In the genomic region with DNA sequence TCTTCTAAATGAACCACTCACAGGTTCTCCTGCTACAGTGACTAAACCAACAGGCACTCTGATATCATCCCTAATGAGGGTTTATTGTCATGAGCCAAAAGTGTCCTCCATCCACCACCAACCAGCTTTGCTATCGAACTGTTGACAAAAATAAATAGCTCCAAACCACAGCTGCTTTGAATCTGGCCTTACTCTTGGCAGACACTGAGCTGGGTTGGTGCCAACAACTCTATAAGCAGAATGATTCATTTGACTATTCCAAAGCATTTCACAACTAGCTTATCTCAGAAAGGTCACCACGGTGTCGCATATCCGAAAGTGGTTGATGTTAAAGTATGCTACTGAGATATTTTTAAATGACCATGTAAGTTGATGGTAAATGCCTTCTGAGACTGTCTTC, we compare ENCODE assay signal across 11 mouse cellular contexts.
DNase-seq lines count a peak whose midpoint lies in the region; ATAC-seq lines count a peak whose summit lies in the region.
"Had no signal": no experiment of that assay in that cellular context is flagged by ENCODE, and none has a peak within 500 bp of the region (broad histone marks: within the 10 kb centered on the region; RNA-seq: fewer than 3 reads in every experiment).

No protein-coding gene starts in this region.

- WGBS in heart, embryonic 11.5 days (ENCODE audit: insufficient replicate concordance): 32% methylated on average over 4 of the region's 4 CpGs
- 48% methylated on average over 4 of the region's 4 CpGs for WGBS in intestine, embryonic 15.5 days

- no peak for ATAC-seq in heart, embryonic 11.5 days (replicated peaks; ENCODE audit: insufficient number of reproducible peaks, low FRiP score, low TSS enrichment)
- ATAC-seq in megakaryocyte, adult 5-6 weeks (ENCODE audit: poor library complexity, severe bottlenecking): no peak
- no peak for ATAC-seq in intestine, embryonic 15.5 days

- H3K4me1 ChIP-seq in heart, embryonic 11.5 days (ENCODE audit: control insufficient read depth, insufficient read depth, low read length): no peaks in the 10 kb centered on the region
- no peaks in the 10 kb centered on the region for H3K4me1 ChIP-seq in intestine, embryonic 15.5 days (replicated peaks)
- H3K4me1 ChIP-seq: embryonic facial prominence, embryonic 15.5 days; limb, embryonic 15.5 days had no signal

- no peak overlapping the region for H3K4me3 ChIP-seq in heart, embryonic 11.5 days (ENCODE audit: low read depth, low read length)
- H3K4me3 ChIP-seq in intestine, embryonic 15.5 days (replicated peaks): no peak overlapping the region
- H3K4me3 ChIP-seq: embryonic facial prominence, embryonic 15.5 days; limb, embryonic 15.5 days had no signal

- DNase-seq in heart, adult 11 months: peak; percentile 96
- DNase-seq in adrenal gland, adult 2 months: peak; percentile 36
- DNase-seq in heart, postnatal 14 days: peak; percentile 69 to 75
- peak; percentile 41 to 55 for DNase-seq in left cerebral cortex, postnatal 25 days (ENCODE audit: low spot score in 2 of 2)
- DNase-seq in telencephalon, adult 2 months (ENCODE audit: low read depth, low spot score): peak; percentile 43

- H3K36me3 ChIP-seq in heart, embryonic 11.5 days (ENCODE audit: control insufficient read depth, insufficient read depth, low read length): no peaks in the 10 kb centered on the region
- no peaks in the 10 kb centered on the region for H3K36me3 ChIP-seq in intestine, embryonic 15.5 days
- H3K36me3 ChIP-seq: embryonic facial prominence, embryonic 15.5 days; G1E; limb, embryonic 15.5 days had no signal

- no peaks in the 10 kb centered on the region for H3K9me3 ChIP-seq in heart, embryonic 11.5 days (replicated peaks; ENCODE audit: control insufficient read depth, low read length)
- no peaks in the 10 kb centered on the region for H3K9me3 ChIP-seq in intestine, embryonic 15.5 days
- H3K9me3 ChIP-seq: embryonic facial prominence, embryonic 15.5 days; limb, embryonic 15.5 days had no signal

- intact Hi-C loops in heart, postnatal 14 days (cut with DNase I): no loop called here
- intact Hi-C loops in left cerebral cortex, postnatal 25 days (cut with DNase I): no loop called here

- H3K4me2 ChIP-seq in heart, embryonic 11.5 days: no peak overlapping the region
- no peak overlapping the region for H3K4me2 ChIP-seq in intestine, embryonic 15.5 days (replicated peaks)
- H3K4me2 ChIP-seq: embryonic facial prominence, embryonic 15.5 days; limb, embryonic 15.5 days had no signal

- H3K27me3 ChIP-seq in heart, embryonic 11.5 days (ENCODE audit: control insufficient read depth, insufficient read depth, low read length): no peaks in the 10 kb centered on the region
- H3K27me3 ChIP-seq in intestine, embryonic 15.5 days (replicated peaks): no peaks in the 10 kb centered on the region
- H3K27me3 ChIP-seq: embryonic facial prominence, embryonic 15.5 days; limb, embryonic 15.5 days had no signal

- H3K9ac ChIP-seq in heart, embryonic 11.5 days (ENCODE audit: low read depth, low read length): no peak overlapping the region
- H3K9ac ChIP-seq in intestine, embryonic 15.5 days: no peak overlapping the region
- H3K9ac ChIP-seq: embryonic facial prominence, embryonic 15.5 days; limb, embryonic 15.5 days had no signal

- H3K27ac ChIP-seq in heart, embryonic 11.5 days (ENCODE audit: low read depth, low read length): no peak overlapping the region
- no peak overlapping the region for H3K27ac ChIP-seq in intestine, embryonic 15.5 days
- H3K27ac ChIP-seq: embryonic facial prominence, embryonic 15.5 days; limb, embryonic 15.5 days had no signal

Comparison
In these comparisons a context has a peak if more than half of its experiments do, and no peak if none do; other contexts are left out.
1. DNase-seq: peak in every context shown above with its lines; median percentile 96 in heart, adult 11 months; 72 in heart, postnatal 14 days; 48 in left cerebral cortex, postnatal 25 days; 43 in telencephalon, adult 2 months; 36 in adrenal gland, adult 2 months.